Comparison of ENCODE assay signal across 9 mouse cellular contexts in the genomic region with DNA sequence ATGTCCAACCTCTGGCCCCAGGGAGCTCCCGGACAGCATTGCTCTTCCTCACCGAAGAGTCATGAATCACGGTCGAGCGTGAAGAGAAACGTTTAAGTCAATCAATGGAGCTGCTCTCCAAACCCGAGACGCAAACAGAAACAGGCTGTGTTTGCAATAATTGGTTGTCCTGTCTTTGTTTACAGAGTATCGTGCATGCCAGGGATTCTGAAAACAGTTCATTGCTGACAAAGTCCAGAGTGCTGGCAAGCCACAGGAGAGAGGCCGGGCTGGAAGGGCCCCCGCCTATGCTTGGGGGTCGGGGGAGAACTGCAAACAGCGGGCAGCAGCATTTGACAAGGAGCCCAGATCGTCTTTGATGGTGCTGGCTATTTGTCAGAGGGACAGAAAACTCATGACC.
DNase-seq lines count a peak whose midpoint lies in the region; ATAC-seq and TF ChIP-seq lines count a peak whose summit lies in the region.
"Had no signal": no experiment of that assay in that cellular context is flagged by ENCODE, and none has a peak within 500 bp of the region (broad histone marks: within the 10 kb centered on the region; RNA-seq: fewer than 3 reads in every experiment).

No protein-coding gene starts in this region.

- H3K27ac ChIP-seq in intestine, embryonic 16.5 days (ENCODE audit: low read length), result 0 out of 2 replicates have a peak overlapping the region, but pooled peaks have one; percentile 2
- H3K27ac ChIP-seq in intestine, postnatal 0 days (ENCODE audit: low read depth, low read length), result no peak overlapping the region
- H3K27ac ChIP-seq in neural tube, embryonic 15.5 days (replicated peaks), result no peak overlapping the region
- H3K27ac ChIP-seq in lung, postnatal 0 days (ENCODE audit: low read length), result no peak overlapping the region

- DNase-seq in neural tube, embryonic 10.5 days (ENCODE audit: extremely low spot score, low spot score), result peak; percentile 14
- peak; percentile 59 for DNase-seq in lung, postnatal 0 days (ENCODE audit: low spot score)
- no peak for DNase-seq in frontal cortex, postnatal 36 days (ENCODE audit: low spot score in 2 of 2)
- no peak for DNase-seq in testis, postnatal 14 days (ENCODE audit: low spot score)
- DNase-seq: cerebellum, adult 2 months; kidney, postnatal 25 days had no signal

- ATAC-seq in intestine, embryonic 16.5 days, result peak; percentile 46; the same call in 1 of the 2 replicates
- ATAC-seq in intestine, postnatal 0 days, result no peak
- ATAC-seq in neural tube, embryonic 15.5 days (ENCODE audit: low FRiP score), result no peak
- ATAC-seq in lung, postnatal 0 days, result peak; percentile 44; the same call in 1 of the 2 replicates

- no peak for TF ChIP-seq CTCF in intestine, postnatal 0 days (IDR thresholded peaks at IDR 0.05; ENCODE audit: low read depth)
- TF ChIP-seq CTCF in lung, postnatal 0 days (IDR thresholded peaks at IDR 0.05), result no peak

- H3K4me1 ChIP-seq in intestine, embryonic 16.5 days (ENCODE audit: control insufficient read depth, insufficient read depth, low read length), result peaks cover 8% of the 10 kb centered on the region
- 0 out of 2 replicates have a peak, but pooled peaks cover 4% of the 10 kb centered on the region for H3K4me1 ChIP-seq in intestine, postnatal 0 days (replicated peaks; ENCODE audit: control insufficient read depth, insufficient read depth, low read length)
- H3K4me1 ChIP-seq in neural tube, embryonic 15.5 days, result peaks cover 26% of the 10 kb centered on the region
- H3K4me1 ChIP-seq in lung, postnatal 0 days (ENCODE audit: insufficient read depth, low read depth, low read length), result 0 out of 2 replicates have a peak, but pooled peaks cover 2% of the 10 kb centered on the region

- 19% methylated on average over 14 of the region's 14 CpGs for WGBS in intestine, embryonic 16.5 days
- WGBS in intestine, postnatal 0 days, result 24% methylated on average over 14 of the region's 14 CpGs
- WGBS in neural tube, embryonic 15.5 days, result 26% methylated on average over 14 of the region's 14 CpGs
- WGBS in lung, postnatal 0 days, result 19% methylated on average over 14 of the region's 14 CpGs

- no peaks in the 10 kb centered on the region for H3K9me3 ChIP-seq in intestine, embryonic 16.5 days (ENCODE audit: control insufficient read depth, low read length)
- no peaks in the 10 kb centered on the region for H3K9me3 ChIP-seq in intestine, postnatal 0 days (ENCODE audit: control insufficient read depth)
- no peaks in the 10 kb centered on the region for H3K9me3 ChIP-seq in neural tube, embryonic 15.5 days (replicated peaks)
- H3K9me3 ChIP-seq in lung, postnatal 0 days (ENCODE audit: low read length), result no peaks in the 10 kb centered on the region

- H3K27me3 ChIP-seq in intestine, embryonic 16.5 days (replicated peaks; ENCODE audit: control insufficient read depth, insufficient read depth, low read length), result no peaks in the 10 kb centered on the region
- H3K27me3 ChIP-seq in intestine, postnatal 0 days (replicated peaks; ENCODE audit: control insufficient read depth, insufficient read depth, low read length), result no peaks in the 10 kb centered on the region
- peaks cover 2% of the 10 kb centered on the region; the same call in 1 of the 2 replicates for H3K27me3 ChIP-seq in neural tube, embryonic 15.5 days (replicated peaks)
- H3K27me3 ChIP-seq in lung, postnatal 0 days (replicated peaks; ENCODE audit: insufficient read depth, low read length), result no peaks in the 10 kb centered on the region

- H3K36me3 ChIP-seq in intestine, embryonic 16.5 days (ENCODE audit: control insufficient read depth, insufficient read depth, low read length), result no peaks in the 10 kb centered on the region
- H3K36me3 ChIP-seq in intestine, postnatal 0 days (ENCODE audit: control insufficient read depth, insufficient read depth), result no peaks in the 10 kb centered on the region
- no peaks in the 10 kb centered on the region for H3K36me3 ChIP-seq in neural tube, embryonic 15.5 days
- no peaks in the 10 kb centered on the region for H3K36me3 ChIP-seq in lung, postnatal 0 days (ENCODE audit: insufficient read depth, low read length)

- H3K9ac ChIP-seq in intestine, embryonic 16.5 days (ENCODE audit: low read depth, low read length), result no peak overlapping the region
- H3K9ac ChIP-seq in intestine, postnatal 0 days (ENCODE audit: low read depth, low read length), result no peak overlapping the region
- H3K9ac ChIP-seq in neural tube, embryonic 15.5 days (replicated peaks), result no peak overlapping the region
- no peak overlapping the region for H3K9ac ChIP-seq in lung, postnatal 0 days (replicated peaks; ENCODE audit: low read depth)

- no peak for TF ChIP-seq EP300 in lung, postnatal 0 days (IDR thresholded peaks at IDR 0.05)

- H3K4me3 ChIP-seq in intestine, embryonic 16.5 days (ENCODE audit: low read length), result no peak overlapping the region
- H3K4me3 ChIP-seq in intestine, postnatal 0 days (ENCODE audit: low read depth, low read length), result no peak overlapping the region
- H3K4me3 ChIP-seq in neural tube, embryonic 15.5 days (replicated peaks), result no peak overlapping the region
- no peak overlapping the region for H3K4me3 ChIP-seq in lung, postnatal 0 days (ENCODE audit: low read depth, low read length)

- no peak overlapping the region for H3K4me2 ChIP-seq in intestine, embryonic 16.5 days (ENCODE audit: low read depth, low read length)
- H3K4me2 ChIP-seq in intestine, postnatal 0 days (replicated peaks; ENCODE audit: low read depth), result no peak overlapping the region
- no peak overlapping the region for H3K4me2 ChIP-seq in neural tube, embryonic 15.5 days
- H3K4me2 ChIP-seq in lung, postnatal 0 days (replicated peaks; ENCODE audit: low read depth, low read length), result 0 out of 2 replicates have a peak overlapping the region, but pooled peaks have one; percentile 11

Comparison
In these comparisons a context has a peak if more than half of its experiments do, and no peak if none do; other contexts are left out.
1. ATAC-seq: peak in intestine, embryonic 16.5 days (single experiment) and lung, postnatal 0 days (single experiment); none in intestine, postnatal 0 days (single experiment) and neural tube, embryonic 15.5 days (single experiment).
2. DNase-seq: peak in neural tube, embryonic 10.5 days (single experiment) and lung, postnatal 0 days (single experiment); none in frontal cortex, postnatal 36 days (0 of 2) and testis, postnatal 14 days (single experiment).